ENCODE assay signal across 15 mouse cellular contexts in genomic region chr3:65360163-65360969, GRCm38 (mm10). TPM values are rescaled to one million over a fixed set of nuclear protein-coding genes. Genes with fewer than 3 reads are reported as not detected.
DNase-seq lines count a peak whose midpoint lies in the region; ATAC-seq and TF ChIP-seq lines count a peak whose summit lies in the region.
"Had no signal": no experiment of that assay in that cellular context is flagged by ENCODE, and none has a peak within 500 bp of the region (broad histone marks: within the 10 kb centered on the region; RNA-seq: fewer than 3 reads in every experiment).

No protein-coding gene starts in this region.

- no peak for TF ChIP-seq CTCF in gastrocnemius, adult 2 months (IDR thresholded peaks at IDR 0.05)
- no peak for TF ChIP-seq CTCF in MEL (IDR thresholded peaks at IDR 0.05 in 2 of 3, conservative IDR thresholded peaks at IDR 0.05 in 1 of 3; ENCODE audit: control insufficient read depth in 1 of 3, insufficient read depth in 1 of 3, low read depth in 2 of 3, low read length in 3 of 3, poor library complexity in 1 of 3, severe bottlenecking in 1 of 3)

- no peak for TF ChIP-seq RAD21 in MEL (IDR thresholded peaks at IDR 0.05; ENCODE audit: low read depth, low read length)

- peaks cover 0 to 13% of the 10 kb centered on the region in 2 experiments; a peak in 2 of 4 replicates for H3K36me3 ChIP-seq in MEL (ENCODE audit: control insufficient read depth in 1 of 2, insufficient read depth in 2 of 2, low read length in 2 of 2)
- no peaks in the 10 kb centered on the region for H3K36me3 ChIP-seq in intestine, embryonic 15.5 days

- no peak for TF ChIP-seq POLR2A in MEL (IDR thresholded peaks at IDR 0.05; ENCODE audit: control insufficient read depth in 1 of 2, insufficient read depth in 1 of 2, low read depth in 1 of 2, low read length in 2 of 2, poor library complexity in 1 of 2)

- ATAC-seq in intestine, embryonic 15.5 days: peak; percentile 47; the same call in 1 of the 2 replicates
- ATAC-seq: inflammation-experienced regulatory T-cells, adult 6 months had no signal

- H3K9me3 ChIP-seq in MEL (replicated peaks; ENCODE audit: insufficient read depth, low read length): no peaks in the 10 kb centered on the region
- no peaks in the 10 kb centered on the region for H3K9me3 ChIP-seq in intestine, embryonic 15.5 days

- peak; percentile 74 to 77 for TF ChIP-seq EP300 in MEL (IDR thresholded peaks at IDR 0.05; ENCODE audit: low read depth in 1 of 2, low read length in 2 of 2)

- H3K27me3 ChIP-seq in MEL (ENCODE audit: control insufficient read depth in 1 of 2, insufficient read depth in 2 of 2, low read length in 2 of 2): no peaks in the 10 kb centered on the region
- H3K27me3 ChIP-seq in intestine, embryonic 15.5 days (replicated peaks): no peaks in the 10 kb centered on the region

- H3K79me2 ChIP-seq in MEL (ENCODE audit: control insufficient read depth, insufficient read depth, low read length, poor library complexity): no peaks in the 10 kb centered on the region

- H3K27ac ChIP-seq in gastrocnemius, adult 2 months: peak overlapping the region; percentile 36
- H3K27ac ChIP-seq in MEL (ENCODE audit: control insufficient read depth, low read depth, low read length): peak overlapping the region; percentile 54
- H3K27ac ChIP-seq in intestine, embryonic 15.5 days: no peak overlapping the region

- H3K4me2 ChIP-seq in intestine, embryonic 15.5 days (replicated peaks): no peak overlapping the region

- intact Hi-C loops in gastrocnemius, adult 2 months (cut with DNase I): no loop called here
- intact Hi-C loops in left cerebral cortex, postnatal 10 days (cut with DNase I): no loop called here

- peak overlapping the region; percentile 29; the same call in 1 of the 2 replicates for H3K4me3 ChIP-seq in gastrocnemius, adult 2 months
- H3K4me3 ChIP-seq in MEL (ENCODE audit: control insufficient read depth in 1 of 2, insufficient read depth in 1 of 2, low read depth in 2 of 2, low read length in 2 of 2): peak overlapping the region; percentile 38 to 51
- no peak overlapping the region for H3K4me3 ChIP-seq in intestine, embryonic 15.5 days (replicated peaks)
- H3K4me3 ChIP-seq: erythroblast, embryonic 14.5 days had no signal

- WGBS in intestine, embryonic 15.5 days: 34% methylated on average over 8 of the region's 8 CpGs

- H3K4me1 ChIP-seq in MEL (ENCODE audit: control insufficient read depth in 1 of 2, insufficient read depth in 2 of 2, low read length in 2 of 2): peaks cover 3 to 14% of the 10 kb centered on the region in 2 experiments; a peak in 3 of 4 replicates
- H3K4me1 ChIP-seq in intestine, embryonic 15.5 days (replicated peaks): no peaks in the 10 kb centered on the region

- no peak for DNase-seq in gastrocnemius, adult 2 months
- no peak for DNase-seq in gastrocnemius, adult 18-20 months (ENCODE audit: low spot score)
- DNase-seq in MEL (ENCODE audit: low read depth, low spot score): peak; percentile 78
- DNase-seq in heart, adult 8-10 months (ENCODE audit: low spot score): peak; percentile 31
- no peak for DNase-seq in left cerebral cortex, postnatal 10 days (ENCODE audit: extremely low spot score in 1 of 2, low spot score in 2 of 2)
- DNase-seq in kidney, postnatal 25 days: no peak
- DNase-seq: cerebellum, postnatal 14 days; kidney, postnatal 14 days; layer of hippocampus, postnatal 36 days; liver; right cerebral cortex, postnatal 14 days; thymus, adult 18-20 months had no signal

- peak overlapping the region; percentile 16 for H3K9ac ChIP-seq in MEL (ENCODE audit: control insufficient read depth, low read depth, low read length, poor library complexity, severe bottlenecking)
- H3K9ac ChIP-seq in intestine, embryonic 15.5 days: no peak overlapping the region

TF ChIP-seq in MEL, 35 proteins besides CTCF, POLR2A, EP300 and RAD21:
- no peak for TF ChIP-seq MAZ (IDR thresholded peaks at IDR 0.05; ENCODE audit: low read depth, low read length)
- no peak for TF ChIP-seq NRF1 (IDR thresholded peaks at IDR 0.05; ENCODE audit: insufficient read depth, low read depth, low read length, poor library complexity, severe bottlenecking)
- TF ChIP-seq USF1 (IDR thresholded peaks at IDR 0.05; ENCODE audit: low read depth, low read length): no peak
- TF ChIP-seq CHD2 (IDR thresholded peaks at IDR 0.05; ENCODE audit: low read length): no peak
- TF ChIP-seq ZNF384 (IDR thresholded peaks at IDR 0.05; ENCODE audit: low read depth, low read length): no peak
- no peak for TF ChIP-seq MYB (IDR thresholded peaks at IDR 0.05; ENCODE audit: low read depth, low read length)
- TF ChIP-seq E2F4 (IDR thresholded peaks at IDR 0.05; ENCODE audit: borderline replicate concordance, low read depth, low read length): no peak
- TF ChIP-seq POLR2AphosphoS2 (IDR thresholded peaks at IDR 0.05; ENCODE audit: low read length): no peak
- no peak for TF ChIP-seq MEF2A (IDR thresholded peaks at IDR 0.05; ENCODE audit: extremely low read depth, insufficient replicate concordance, low read depth, low read length, poor library complexity, severe bottlenecking)
- no peak for TF ChIP-seq KAT2A (conservative IDR thresholded peaks at IDR 0.05; ENCODE audit: low read depth, low read length)
- TF ChIP-seq TBP (IDR thresholded peaks at IDR 0.05; ENCODE audit: low read depth, low read length): peak; percentile 91
- TF ChIP-seq ZKSCAN1 (IDR thresholded peaks at IDR 0.05; ENCODE audit: low read depth, low read length): no peak
- no peak for TF ChIP-seq ZMIZ1 (IDR thresholded peaks at IDR 0.05; ENCODE audit: low read depth, low read length)
- peak; percentile 25; the same call in 1 of the 2 replicates for TF ChIP-seq BHLHE40 (IDR thresholded peaks at IDR 0.05; ENCODE audit: borderline replicate concordance, low read depth, low read length)
- peak; percentile 86 for TF ChIP-seq GATA1 (IDR thresholded peaks at IDR 0.05; ENCODE audit: low read depth, low read length)
- TF ChIP-seq POLR2AphosphoS5 (IDR thresholded peaks at IDR 0.05; ENCODE audit: borderline replicate concordance, low read depth, low read length): no peak
- no peak for TF ChIP-seq GABPA (IDR thresholded peaks at IDR 0.05; ENCODE audit: low read depth, low read length)
- TF ChIP-seq MAX (IDR thresholded peaks at IDR 0.05; ENCODE audit: low read length): no peak
- TF ChIP-seq ELF1 (IDR thresholded peaks at IDR 0.05; ENCODE audit: low read depth, low read length): no peak
- peak; percentile 45 for TF ChIP-seq TAL1 (IDR thresholded peaks at IDR 0.05; ENCODE audit: low read length)
- TF ChIP-seq UBTF (IDR thresholded peaks at IDR 0.05; ENCODE audit: borderline replicate concordance, insufficient read depth, low read depth, low read length): no peak
- TF ChIP-seq MYC (IDR thresholded peaks at IDR 0.05; ENCODE audit: low read depth, low read length): no peak
- TF ChIP-seq USF2 (IDR thresholded peaks at IDR 0.05; ENCODE audit: borderline replicate concordance in 1 of 2, insufficient read depth in 1 of 2, low read depth in 1 of 2, low read length in 2 of 2): no peak
- peak; percentile 53; the same call in 1 of the 2 replicates for TF ChIP-seq MXI1 (IDR thresholded peaks at IDR 0.05; ENCODE audit: low read depth, low read length)
- TF ChIP-seq TCF12 (IDR thresholded peaks at IDR 0.05; ENCODE audit: low read depth, low read length): peak; percentile 79
- TF ChIP-seq SIN3A (IDR thresholded peaks at IDR 0.05; ENCODE audit: low read length): peak; percentile 88
- no peak for TF ChIP-seq JUND (IDR thresholded peaks at IDR 0.05; ENCODE audit: low read depth, low read length)
- no peak for TF ChIP-seq MAFK (IDR thresholded peaks at IDR 0.05; ENCODE audit: borderline replicate concordance, low read depth, low read length)
- TF ChIP-seq NELFE (IDR thresholded peaks at IDR 0.05; ENCODE audit: low read depth, low read length): no peak
- no peak for TF ChIP-seq CHD1 (IDR thresholded peaks at IDR 0.05; ENCODE audit: low read depth, low read length)
- no peak for TF ChIP-seq SMC3 (IDR thresholded peaks at IDR 0.05; ENCODE audit: low read depth, low read length)
- TF ChIP-seq HCFC1 (IDR thresholded peaks at IDR 0.05; ENCODE audit: low read depth, low read length): no peak
- TF ChIP-seq ETS1 (IDR thresholded peaks at IDR 0.05; ENCODE audit: low read depth, low read length): peak; percentile 99
- no peak for TF ChIP-seq ZC3H11A (IDR thresholded peaks at IDR 0.05; ENCODE audit: low read depth, low read length)
- peak; percentile 73 for TF ChIP-seq RCOR1 (IDR thresholded peaks at IDR 0.05; ENCODE audit: low read depth, low read length)

RNA-seq across cellular contexts. Expression of gene Ssr3, which starts 32.1 kb away (rescaled TPM):
- 100 to 1,000 TPM; 135 to 154 TPM for total RNA-seq in gastrocnemius, adult 2 months (2021)
- 100 to 1,000 TPM; 132 to 153 TPM for total RNA-seq in gastrocnemius, adult 18-20 months (2021)
- 129 and 131 TPM in 2 replicates for total RNA-seq in MEL (2012; rRNA removed)
- 100 to 1,000 TPM; 105 to 125 TPM for polyA plus RNA-seq in MEL (2012; ENCODE audit: insufficient read depth in 1 of 2, insufficient read length in 2 of 2, low read depth in 1 of 2, low replicate concordance in 2 of 2, missing spikeins in 1 of 2)
- 100 to 1,000 TPM; 106 to 126 (median 118) TPM for total RNA-seq in heart, adult 8-10 months (2022)
- polyA plus RNA-seq in intestine, embryonic 15.5 days (2015; fragmentation: Nextera tagmentation; extraction: Ambion mirVana): 281 and 299 TPM in 2 replicates
- 100 to 1,000 TPM; 102 to 106 TPM for total RNA-seq in left cerebral cortex, postnatal 10 days (2021)

Comparison
In these comparisons a context has a peak if more than half of its experiments do, and no peak if none do; other contexts are left out.
1. DNase-seq: peak in MEL (single experiment) and heart, adult 8-10 months (single experiment); none in gastrocnemius, adult 2 months (single experiment), gastrocnemius, adult 18-20 months (single experiment), left cerebral cortex, postnatal 10 days (0 of 2) and kidney, postnatal 25 days (0 of 2).